Mouse (Mus musculus): ENCODE data around the gene Cotl1.

- TF ChIP-seq POLR2A (IDR thresholded peaks at IDR 0.05; ENCODE audit: low read depth, low read length) (no peak), CTCF (conservative IDR thresholded peaks at IDR 0.05; ENCODE audit: insufficient read depth, insufficient read length, low read depth, low read length) (no peak)
Measured at GRCm38 (mm10) chr8:119829870-119830580, 10.3 kb downstream of the Cotl1 start.

Data from kidney, adult 2 months (tissue).